Mouse (Mus musculus): Measurements from ENCODE around the gene Myo3b.

The Myo3b gene

DNA sequence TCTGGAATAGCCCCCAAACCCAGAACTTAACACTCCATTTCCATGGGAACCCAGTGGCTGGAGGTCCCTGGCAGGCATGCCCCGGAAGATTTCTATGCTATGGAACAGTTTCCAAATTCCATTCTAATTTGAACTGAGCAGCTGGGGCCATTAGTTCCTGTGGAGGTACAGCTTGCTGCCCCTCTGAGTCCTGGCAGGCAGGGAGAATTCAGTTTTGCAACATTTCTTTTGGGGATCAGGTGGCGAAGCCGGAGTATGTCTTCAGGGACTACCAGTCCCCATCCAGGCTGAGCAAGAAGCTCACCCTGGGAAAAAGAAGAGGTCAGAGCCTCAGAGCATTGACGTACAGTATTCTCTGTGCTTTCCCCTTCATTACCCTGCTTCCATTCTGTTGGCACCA, 94.4 kb downstream of the Myo3b start:
- DNase-seq, result no peak

DNA sequence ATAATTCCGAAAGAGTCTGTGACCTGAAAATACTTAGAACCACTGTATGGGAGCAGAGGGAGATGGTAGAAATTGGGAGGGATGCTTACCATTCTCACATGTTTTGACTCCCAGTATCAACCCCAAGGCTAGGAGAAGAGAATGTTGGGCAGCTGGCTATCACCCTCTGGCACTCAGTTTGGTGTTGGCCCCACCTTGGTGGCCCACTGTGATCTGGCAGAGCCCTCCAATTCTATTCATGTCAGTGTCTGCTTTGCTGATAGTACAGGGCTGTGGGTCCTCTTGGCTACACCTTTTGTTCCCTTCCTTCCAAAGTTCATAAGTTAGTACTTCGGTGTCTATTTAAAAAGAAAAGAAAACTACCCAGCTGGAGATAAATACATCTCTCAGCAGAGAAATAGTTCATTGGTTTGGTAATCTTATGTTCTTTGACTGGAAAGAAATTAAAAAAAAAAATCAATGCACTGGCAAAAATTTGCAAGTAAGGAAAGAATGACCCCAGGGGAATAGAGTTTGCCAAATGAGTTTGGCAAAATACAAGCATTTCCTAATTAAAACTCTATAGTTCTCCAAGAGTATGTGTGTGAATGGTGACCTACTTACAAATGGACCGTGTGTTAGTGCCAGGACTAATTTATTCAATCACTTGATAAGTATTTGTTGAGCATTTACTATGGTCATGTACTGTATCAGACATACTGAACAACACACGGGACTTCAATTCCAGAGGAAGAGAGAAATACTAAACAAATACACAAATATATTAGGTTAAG, 98.5 kb downstream of the Myo3b start:
- no peak for DNase-seq

DNA sequence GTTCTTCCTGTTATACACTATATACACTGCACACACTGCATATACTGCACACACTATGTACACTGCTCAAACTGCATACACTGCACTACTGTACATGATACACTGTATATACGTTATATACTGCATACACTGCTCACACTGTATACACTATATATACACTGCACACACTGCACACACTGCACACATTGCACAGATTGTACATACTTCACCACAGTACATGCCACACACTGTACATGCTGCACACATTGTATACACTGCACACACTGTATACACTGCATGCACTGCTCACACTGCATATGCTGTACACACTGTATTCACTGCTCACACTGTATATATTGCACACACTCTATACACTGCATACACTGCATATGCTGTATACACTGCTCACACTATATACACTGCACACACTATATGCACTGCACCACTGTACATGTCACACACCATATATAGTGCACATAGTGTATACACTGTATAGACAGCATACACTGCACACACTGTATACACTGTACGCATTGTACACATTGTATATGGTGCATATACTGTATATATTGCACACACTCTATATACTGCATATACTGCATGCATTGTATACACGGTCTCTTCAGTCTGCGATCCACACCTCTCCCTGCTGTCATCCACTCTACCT, 104.7 kb downstream of the Myo3b start:
- no peak for DNase-seq

DNA sequence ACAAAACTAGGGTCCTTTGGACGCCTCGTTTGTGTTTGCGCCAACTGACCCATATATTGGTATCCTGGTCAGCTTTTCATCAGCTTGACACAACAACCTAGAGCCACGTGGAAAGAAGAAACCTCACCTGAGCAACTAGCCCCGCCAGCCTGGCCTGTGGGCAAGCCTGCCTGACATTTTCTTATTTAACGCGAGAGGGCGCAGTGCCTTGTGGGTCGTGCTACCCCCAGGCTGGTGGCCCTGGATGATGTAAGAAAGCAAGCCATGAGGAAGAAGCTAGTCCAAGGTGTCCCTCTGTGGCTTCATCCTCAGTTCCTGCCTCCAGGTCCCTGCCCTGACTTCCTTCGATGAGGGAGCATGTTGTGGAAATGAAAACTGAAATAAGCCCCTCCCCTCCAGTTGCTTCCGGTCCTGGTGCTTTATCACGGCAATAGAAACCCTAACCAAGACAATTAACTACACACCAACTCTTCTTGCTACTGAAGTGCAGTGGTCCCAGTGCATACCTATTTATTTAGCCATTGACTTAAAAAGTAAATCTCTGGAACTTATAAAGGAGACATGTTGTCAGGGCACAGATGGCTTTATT, 108.2 kb downstream of the Myo3b start:
- DNase-seq, result no peak

GRCm38 (mm10) chr2:70148821-70149510, 110.0 kb downstream of the Myo3b start:
- no peak for DNase-seq

DNA sequence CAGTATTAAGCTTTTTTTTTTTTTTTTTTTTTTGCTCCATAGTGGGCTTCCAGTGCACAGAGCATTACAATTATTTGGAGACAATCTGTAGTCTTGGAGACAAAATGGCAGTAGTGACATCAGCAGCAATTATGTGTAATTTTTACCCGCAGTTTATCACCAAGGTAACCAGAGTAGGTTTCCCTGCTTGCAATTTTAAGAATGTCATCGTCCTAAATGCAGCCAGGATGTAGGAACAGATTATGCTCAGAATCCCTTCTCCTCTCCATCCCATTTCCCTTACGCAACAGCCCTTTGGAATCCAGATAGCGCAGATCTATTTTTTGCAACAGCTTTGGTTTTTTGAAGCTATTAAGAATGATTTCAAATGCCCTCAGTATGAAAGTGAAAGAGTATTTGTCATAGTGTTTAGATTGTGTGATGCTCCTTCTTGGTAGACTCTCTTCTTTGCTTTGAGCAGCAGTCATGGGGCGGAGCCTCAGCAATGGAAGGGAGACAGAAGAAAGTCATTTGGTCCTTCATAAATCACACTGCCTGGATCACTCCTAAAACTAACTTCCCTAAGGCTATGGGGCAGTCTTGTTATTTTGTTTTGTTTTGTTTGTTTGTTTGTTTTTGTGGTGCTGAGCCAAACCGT, 111.6 kb downstream of the Myo3b start:
- no peak for DNase-seq

DNA sequence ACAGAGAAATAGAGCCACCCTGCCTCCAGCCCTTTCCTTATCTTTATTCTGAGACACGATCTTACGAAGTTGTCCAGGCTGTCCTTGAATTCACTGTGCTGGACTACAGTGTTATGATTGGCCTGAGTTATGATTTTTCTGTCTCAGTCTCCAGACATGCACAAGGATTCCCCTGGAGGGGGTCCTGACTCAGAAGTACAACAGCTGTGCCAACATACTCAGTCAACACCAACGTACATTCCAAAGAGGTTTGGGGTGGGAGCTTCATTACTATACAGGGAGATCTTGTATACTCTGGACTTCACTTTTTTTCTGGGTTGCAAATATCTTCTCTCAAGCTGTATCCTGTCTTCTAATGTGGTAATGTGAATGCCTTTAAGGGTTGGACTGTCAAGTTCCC, 113.0 kb downstream of the Myo3b start:
- no peak for DNase-seq

DNA sequence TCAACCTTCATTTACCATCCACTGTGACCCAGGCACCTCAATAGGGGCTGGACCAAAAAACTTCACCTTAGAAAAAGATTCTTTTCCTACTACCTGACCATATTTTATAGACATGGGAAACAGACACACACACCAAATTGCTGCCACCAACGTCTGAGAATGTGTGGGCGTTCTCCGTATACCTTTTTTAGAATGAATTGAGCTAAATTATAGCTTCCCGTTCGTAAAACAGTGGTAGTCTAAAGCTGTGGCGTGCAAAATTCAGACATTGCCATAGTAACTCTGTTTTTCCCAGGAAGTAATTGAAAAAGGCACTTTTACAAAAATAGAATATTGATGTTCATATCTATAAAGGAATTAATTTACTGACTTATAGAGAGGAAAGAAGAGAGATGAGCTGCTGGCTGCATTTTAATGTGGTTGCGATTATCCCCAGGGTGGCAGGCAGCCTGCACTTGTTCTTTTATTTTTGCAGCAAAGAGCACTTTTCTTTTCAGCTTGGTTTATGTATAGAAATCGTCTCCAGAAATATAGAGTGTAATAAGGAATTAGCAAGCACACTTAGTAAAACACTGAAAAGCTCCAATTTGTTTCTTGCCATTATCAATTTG, 116.4 kb downstream of the Myo3b start:
- no peak for DNase-seq

- no peak for DNase-seq
Observed at GRCm38 (mm10) chr2:70159543-70159942, 120.6 kb downstream of the Myo3b start.

DNA sequence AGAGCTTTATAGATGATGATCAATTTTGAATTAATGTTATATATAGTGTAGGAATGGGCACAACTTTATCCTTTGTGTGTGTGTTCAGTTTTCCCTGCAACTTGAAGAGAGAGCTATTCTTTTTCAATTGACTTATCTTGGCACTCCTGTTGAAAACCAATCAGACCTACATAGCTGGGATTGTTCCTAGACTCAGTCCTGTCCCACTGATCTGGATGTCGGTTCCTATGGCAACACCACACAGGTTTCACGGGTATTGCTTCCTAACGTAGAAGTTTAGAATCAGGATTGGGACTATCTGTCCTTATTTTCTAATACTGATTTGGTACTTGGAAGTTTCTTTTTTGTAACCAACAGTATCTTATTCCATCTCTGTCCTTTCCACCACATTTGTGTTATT, 127.3 kb downstream of the Myo3b start:
- no peak for DNase-seq

DNA sequence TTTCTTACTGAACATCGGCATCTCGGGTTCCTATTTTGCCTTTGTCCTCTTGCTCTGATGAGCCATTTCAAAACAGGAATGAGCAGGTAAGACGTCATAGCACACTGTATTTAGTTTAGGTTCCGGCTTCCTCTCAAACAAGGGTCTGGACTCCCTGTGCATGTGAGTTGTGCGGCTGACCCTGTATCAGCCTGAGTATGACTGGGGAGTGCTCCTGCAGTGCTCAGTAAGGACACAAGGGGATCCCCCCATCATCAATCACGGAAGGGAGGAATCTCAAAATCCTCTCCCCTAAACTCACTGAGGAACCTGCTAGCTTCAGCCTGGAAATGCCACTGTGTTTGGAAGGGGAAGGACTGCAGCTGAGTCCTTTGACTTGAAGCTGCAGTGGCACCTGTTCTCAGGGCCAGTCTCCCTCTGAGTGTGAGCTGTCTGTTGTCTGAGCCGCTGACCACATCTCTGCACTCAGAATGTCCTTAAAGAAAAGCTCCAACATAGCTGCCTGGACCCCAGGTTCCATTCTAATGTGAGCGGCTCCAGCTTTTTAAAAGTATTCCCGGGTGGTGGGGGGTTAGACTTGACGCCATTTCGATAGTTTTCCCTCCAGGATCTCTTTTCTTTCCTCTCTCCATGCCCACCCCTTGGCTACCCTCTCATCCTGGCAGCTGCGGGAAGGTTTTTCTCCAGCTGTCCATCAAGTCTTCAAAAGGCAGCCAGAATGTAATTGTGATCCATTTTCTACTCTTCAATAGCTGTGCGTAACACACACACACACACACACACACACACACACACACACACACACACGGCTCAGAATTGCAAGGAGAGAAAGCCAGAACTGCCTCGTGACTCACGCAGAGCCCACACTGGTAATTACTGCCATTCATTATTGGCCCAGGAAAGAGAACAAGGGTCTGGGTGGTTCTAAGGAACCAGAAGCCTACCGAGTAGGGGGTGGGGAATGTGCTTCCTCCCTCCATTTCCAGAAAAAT, 129.3 kb downstream of the Myo3b start:
- DNase-seq, result no peak

DNA sequence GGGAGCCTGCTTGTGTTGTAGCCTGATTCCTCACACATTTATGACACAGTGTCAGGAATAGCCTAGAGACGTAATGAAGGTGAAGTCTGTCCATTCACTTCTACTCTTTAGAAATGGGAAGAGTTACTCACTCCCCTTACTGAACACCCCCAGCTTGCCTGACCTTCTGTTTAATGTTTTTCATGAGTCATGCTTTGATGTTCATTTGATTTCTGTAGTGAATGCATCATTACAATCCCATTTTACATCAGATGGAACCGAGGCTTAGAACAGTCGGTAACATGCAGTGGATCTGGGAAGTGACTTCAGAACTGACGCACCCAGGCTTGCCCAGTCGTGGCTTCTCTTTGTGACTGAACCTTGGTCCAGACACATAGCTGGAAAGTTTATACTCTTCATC, 131.5 kb downstream of the Myo3b start:
- DNase-seq, result no peak

GRCm38 (mm10) chr2:70176823-70177708, 138.1 kb downstream of the Myo3b start:
- no peak for DNase-seq

- no peak for DNase-seq
Observed at GRCm38 (mm10) chr2:70177709-70178030, 138.7 kb downstream of the Myo3b start.

DNA sequence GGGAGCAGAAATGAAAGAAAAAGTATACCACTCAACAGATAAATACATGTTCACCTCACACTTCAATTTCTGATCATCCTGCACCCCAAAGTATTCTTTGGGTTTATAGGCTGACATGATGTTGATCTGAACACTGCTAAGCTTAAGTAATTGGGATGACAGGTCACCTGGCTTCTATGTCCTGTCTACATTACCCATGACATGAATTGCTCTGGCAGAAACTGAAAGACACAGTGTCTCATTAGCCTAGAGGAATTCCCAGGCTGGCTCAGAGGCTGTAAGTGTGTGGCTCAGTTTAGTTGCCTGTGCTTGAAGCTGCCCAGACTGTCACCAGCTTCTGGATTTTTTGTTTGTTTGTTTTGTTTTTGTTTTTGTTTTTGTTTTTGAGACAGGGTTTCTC, 139.3 kb downstream of the Myo3b start:
- no peak for DNase-seq

GRCm38 (mm10) chr2:70182150-70182670, 143.3 kb downstream of the Myo3b start:
- DNase-seq, result no peak

- DNase-seq, result no peak
Observed at GRCm38 (mm10) chr2:70187040-70187439, 148.1 kb downstream of the Myo3b start.

GRCm38 (mm10) chr2:70195418-70196248, 156.7 kb downstream of the Myo3b start:
- no peak for DNase-seq

DNA sequence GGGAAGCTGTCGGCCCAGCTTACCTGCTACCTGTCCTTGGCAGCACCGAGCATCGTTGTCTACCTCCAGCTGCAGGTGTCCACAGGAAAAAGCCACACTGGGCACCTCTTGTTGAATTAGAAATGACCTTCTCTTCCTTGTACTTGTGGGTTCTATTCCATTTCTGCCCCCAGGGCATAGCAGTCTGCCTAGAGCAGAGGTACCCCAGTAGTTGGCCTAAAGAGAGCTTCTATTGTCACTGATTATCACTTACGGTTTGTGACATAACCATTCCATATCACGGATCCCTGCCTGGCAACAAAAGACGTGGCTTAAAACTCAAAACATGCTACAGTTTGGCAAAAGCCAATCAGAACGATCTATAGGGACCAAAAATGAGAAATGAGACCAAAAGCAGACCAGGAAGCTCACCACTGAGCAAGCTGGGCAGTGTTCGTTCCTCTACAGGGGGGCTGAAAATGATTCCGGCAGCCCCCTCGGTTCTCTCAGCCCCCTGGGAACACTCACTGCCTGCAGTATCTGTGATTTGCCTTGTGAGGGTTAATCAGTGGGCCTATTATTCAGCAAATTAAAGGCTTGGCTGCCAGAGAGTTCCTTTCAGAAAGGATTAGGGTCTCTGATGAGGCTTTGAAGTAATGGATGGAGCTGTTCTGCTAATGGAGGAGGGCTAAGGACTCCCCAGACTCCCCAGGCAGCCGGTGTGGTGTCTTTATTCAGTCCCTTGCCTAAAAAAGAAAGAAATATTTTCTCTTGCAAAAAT, 163.1 kb downstream of the Myo3b start:
- no peak for DNase-seq

Measured in cerebellum, adult 8-10 months (tissue).